Mouse (Mus musculus): Measurements from ENCODE around the gene Setx.

DNA sequence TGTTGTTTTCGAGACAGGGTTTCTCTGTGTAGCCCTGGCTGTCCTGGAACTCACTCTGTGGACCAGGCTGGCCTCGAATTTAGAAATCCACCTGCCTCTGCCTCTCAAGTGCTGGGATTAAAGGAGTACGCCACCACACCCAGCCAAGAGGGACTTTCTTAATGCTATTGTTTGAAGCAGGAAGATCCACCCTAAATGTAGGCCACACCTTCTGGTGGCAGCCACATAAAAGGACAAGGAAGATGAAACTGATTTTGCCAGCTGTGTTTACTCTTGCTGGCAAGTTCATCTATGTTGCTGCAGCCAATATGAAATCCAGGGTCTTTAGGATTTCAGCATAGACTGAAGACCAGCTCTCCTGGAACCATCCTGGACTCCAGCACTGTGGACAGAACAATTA is 26.5 kb upstream of the Setx start:
- TF ChIP-seq CTCF (IDR thresholded peaks at IDR 0.05; ENCODE audit: borderline replicate concordance, insufficient read depth, low read depth, low read length) = no peak
- TF ChIP-seq POLR2A (IDR thresholded peaks at IDR 0.05; ENCODE audit: borderline replicate concordance, insufficient read depth, low read length) = no peak

All from cerebellum, adult 2 months (tissue).